Comparison of ENCODE assay signal across 25 mouse cellular contexts in genomic region chr11:67636201-67636600, GRCm38 (mm10). TPM values are rescaled to one million over a fixed set of nuclear protein-coding genes. Genes with fewer than 3 reads are reported as not detected.
"Had no signal": no experiment of that assay in that cellular context is flagged by ENCODE, and none has a peak within 500 bp of the region (broad histone marks: within the 10 kb centered on the region; RNA-seq: fewer than 3 reads in every experiment).

No protein-coding gene starts in this region.

- H3K4me1 ChIP-seq: liver, embryonic 12.5 days; lung, embryonic 15.5 days; megakaryocyte, embryonic 14.5 days; midbrain, embryonic 13.5 days had no signal

- H3K9ac ChIP-seq: limb, embryonic 13.5 days; liver, embryonic 12.5 days; liver, embryonic 15.5 days; lung, embryonic 15.5 days; midbrain, embryonic 13.5 days had no signal

- H3K9me3 ChIP-seq: limb, embryonic 13.5 days; liver, embryonic 12.5 days; liver, embryonic 15.5 days; lung, embryonic 15.5 days; megakaryocyte, embryonic 14.5 days; midbrain, embryonic 10.5 days; midbrain, embryonic 13.5 days had no signal

- H3K4me3 ChIP-seq: limb, embryonic 13.5 days; liver, embryonic 12.5 days; liver, embryonic 15.5 days; lung, embryonic 15.5 days; megakaryocyte, embryonic 14.5 days; midbrain, embryonic 10.5 days; midbrain, embryonic 13.5 days had no signal

- ATAC-seq: intestine, postnatal 0 days; liver, embryonic 12.5 days; midbrain, embryonic 13.5 days had no signal

- H3K27me3 ChIP-seq: limb, embryonic 13.5 days; liver, embryonic 12.5 days; liver, embryonic 15.5 days; lung, embryonic 15.5 days; midbrain, embryonic 13.5 days had no signal

- H3K36me3 ChIP-seq: limb, embryonic 13.5 days; liver, embryonic 12.5 days; liver, embryonic 15.5 days; lung, embryonic 15.5 days; midbrain, embryonic 10.5 days; midbrain, embryonic 13.5 days had no signal

- H3K4me2 ChIP-seq: limb, embryonic 13.5 days; liver, embryonic 12.5 days; liver, embryonic 15.5 days; lung, embryonic 15.5 days; midbrain, embryonic 13.5 days had no signal

- H3K27ac ChIP-seq: limb, embryonic 13.5 days; liver, embryonic 12.5 days; liver, embryonic 15.5 days; lung, embryonic 15.5 days; midbrain, embryonic 10.5 days; midbrain, embryonic 13.5 days had no signal

- DNase-seq: kidney, adult 2 months; kidney, postnatal 10 days; kidney, postnatal 36 days; layer of hippocampus, adult 9-11 months; liver; lung, adult 18-20 months; lung, postnatal 14 days; thymus, adult 18-20 months; thymus, postnatal 36 days had no signal

RNA-seq across cellular contexts. Expression of gene Rcvrn, which starts 58.9 kb away (rescaled TPM):
- total RNA-seq: midbrain, postnatal 0 days had no signal
- polyA plus RNA-seq: intestine, postnatal 0 days; kidney, embryonic 14.5 days; limb, embryonic 13.5 days; liver, embryonic 12.5 days; liver, embryonic 15.5 days; lung, embryonic 15.5 days; midbrain, embryonic 10.5 days; midbrain, embryonic 13.5 days; midbrain, postnatal 0 days; neural tube, embryonic 11.5 days; neural tube, embryonic 14.5 days; small intestine, adult 2 months; spleen, adult 2 months; stomach, embryonic 16.5 days; testis, adult 2 months had no signal
